Mouse (Mus musculus): ENCODE measurements around the gene Gm49322.

GRCm38 (mm10) chr10:80664197-80665015, 58.6 kb downstream of the Gm49322 start:
- TF ChIP-seq CTCF (IDR thresholded peaks at IDR 0.05) = no peak
- TF ChIP-seq POLR2A (IDR thresholded peaks at IDR 0.05; ENCODE audit: insufficient read depth, low read depth, low read length) = peak; percentile 62
- TF ChIP-seq EP300 (IDR thresholded peaks at IDR 0.05; ENCODE audit: insufficient read depth, low read depth, low read length) = peak; percentile 49; the same call in 1 of the 2 replicates
